13 mouse cellular contexts compared by ENCODE assay signal in genomic region chr12:117781360-117781759, GRCm38 (mm10).
"Had no signal": no experiment of that assay in that cellular context is flagged by ENCODE, and none has a peak within 500 bp of the region (broad histone marks: within the 10 kb centered on the region; RNA-seq: fewer than 3 reads in every experiment).

No protein-coding gene starts in this region.

- H3K27ac ChIP-seq: kidney, postnatal 0 days; left cerebral cortex, adult 2 months; limb, embryonic 15.5 days; lung, embryonic 15.5 days; midbrain, embryonic 12.5 days; neural tube, embryonic 13.5 days had no signal

- H3K36me3 ChIP-seq: limb, embryonic 15.5 days; lung, embryonic 15.5 days; midbrain, embryonic 12.5 days; neural tube, embryonic 13.5 days had no signal

- H3K9ac ChIP-seq: limb, embryonic 15.5 days; lung, embryonic 15.5 days; midbrain, embryonic 12.5 days; neural tube, embryonic 13.5 days had no signal

- H3K4me1 ChIP-seq: limb, embryonic 15.5 days; lung, embryonic 15.5 days; neural tube, embryonic 13.5 days had no signal

- H3K27me3 ChIP-seq: limb, embryonic 15.5 days; lung, embryonic 15.5 days had no signal

- H3K9me3 ChIP-seq: limb, embryonic 15.5 days; lung, embryonic 15.5 days; midbrain, embryonic 12.5 days; neural tube, embryonic 13.5 days had no signal

- ATAC-seq: midbrain, embryonic 16.5 days had no signal

- H3K4me3 ChIP-seq: left cerebral cortex, adult 2 months; limb, embryonic 15.5 days; lung, embryonic 15.5 days; midbrain, embryonic 12.5 days; neural tube, embryonic 13.5 days had no signal

- DNase-seq: kidney, adult 11 months; kidney, adult 9 months; kidney, postnatal 36 days; retina, postnatal 1 day; right cerebral cortex, postnatal 25 days; thymus, postnatal 4 days had no signal

- H3K4me2 ChIP-seq: limb, embryonic 15.5 days; lung, embryonic 15.5 days; midbrain, embryonic 12.5 days; neural tube, embryonic 13.5 days had no signal
